Mouse (Mus musculus): ENCODE results near the gene Coasy. TPM values are rescaled to one million over a fixed set of nuclear protein-coding genes. Genes with fewer than 3 reads are reported as not detected.

Coasy gene
- polyA plus RNA-seq, 1 experiment = 34.1 TPM

- no peak overlapping the region for H3K4me3 ChIP-seq (replicated peaks; ENCODE audit: insufficient read depth, low read depth, low read length)
- DNase-seq = peak in 1 of 2 experiments; percentile 11
- TF ChIP-seq POLR2A (IDR thresholded peaks at IDR 0.05; ENCODE audit: borderline replicate concordance, insufficient read depth, low read length) (no peak), CTCF (IDR thresholded peaks at IDR 0.05; ENCODE audit: borderline replicate concordance, insufficient read depth, low read depth, low read length) (no peak)
- H3K27ac ChIP-seq (ENCODE audit: insufficient read depth, low read length) = no peak overlapping the region
- WGBS = 95% methylated on average over 12 of the region's 12 CpGs
- no peaks in the 10 kb centered on the region for H3K27me3 ChIP-seq (ENCODE audit: control insufficient read depth, insufficient read depth, low read length)
- peaks cover 15% of the 10 kb centered on the region; the same call in 1 of the 2 replicates for H3K4me1 ChIP-seq (ENCODE audit: control insufficient read depth, insufficient read depth, low read length)
Measured at GRCm38 (mm10) chr11:101084811-101085210, 2.4 kb downstream of the Coasy start.

GRCm38 (mm10) chr11:101085617-101086322 lies 3.4 kb downstream of the Coasy start:
- Histone ChIP-seq H3K27ac (ENCODE audit: insufficient read depth, low read length) (no peak overlapping the region), H3K4me1 (ENCODE audit: control insufficient read depth, insufficient read depth, low read length) (peaks cover 15% of the 10 kb centered on the region; the same call in 1 of the 2 replicates)
- 86% methylated on average over 18 of the region's 18 CpGs for WGBS

GRCm38 (mm10) chr11:101086323-101086674 lies 3.9 kb downstream of the Coasy start:
- 19% methylated on average over 6 of the region's 6 CpGs for WGBS
- Histone ChIP-seq H3K4me1 (ENCODE audit: control insufficient read depth, insufficient read depth, low read length) (peaks cover 15% of the 10 kb centered on the region; the same call in 1 of the 2 replicates), H3K27me3 (ENCODE audit: control insufficient read depth, insufficient read depth, low read length) (no peaks in the 10 kb centered on the region), H3K4me3 (replicated peaks; ENCODE audit: insufficient read depth, low read depth, low read length) (peak overlapping the region; percentile 71), H3K27ac (ENCODE audit: insufficient read depth, low read length) (no peak overlapping the region)
- TF ChIP-seq CTCF (IDR thresholded peaks at IDR 0.05; ENCODE audit: borderline replicate concordance, insufficient read depth, low read depth, low read length) (no peak), POLR2A (IDR thresholded peaks at IDR 0.05; ENCODE audit: borderline replicate concordance, insufficient read depth, low read length) (no peak)
- DNase-seq = peak; percentile 45 to 52

More at GRCm38 (mm10) chr11:101085617-101086322, 3.4 kb downstream of the Coasy start:
- no peak for TF ChIP-seq CTCF (IDR thresholded peaks at IDR 0.05; ENCODE audit: borderline replicate concordance, insufficient read depth, low read depth, low read length)
- no peak for TF ChIP-seq POLR2A (IDR thresholded peaks at IDR 0.05; ENCODE audit: borderline replicate concordance, insufficient read depth, low read length)
- DNase-seq = peak in 1 of 2 experiments; percentile 12
- Histone ChIP-seq H3K4me3 (replicated peaks; ENCODE audit: insufficient read depth, low read depth, low read length) (no peak overlapping the region), H3K27me3 (ENCODE audit: control insufficient read depth, insufficient read depth, low read length) (no peaks in the 10 kb centered on the region)

- no peaks in the 10 kb centered on the region for H3K27me3 ChIP-seq (ENCODE audit: control insufficient read depth, insufficient read depth, low read length)
- DNase-seq = peak; percentile 90 to 92
- peaks cover 15% of the 10 kb centered on the region; the same call in 1 of the 2 replicates for H3K4me1 ChIP-seq (ENCODE audit: control insufficient read depth, insufficient read depth, low read length)
- peak; percentile 75; the same call in 1 of the 2 replicates for TF ChIP-seq POLR2A (IDR thresholded peaks at IDR 0.05; ENCODE audit: borderline replicate concordance, insufficient read depth, low read length)
- no peak for TF ChIP-seq CTCF (IDR thresholded peaks at IDR 0.05; ENCODE audit: borderline replicate concordance, insufficient read depth, low read depth, low read length)
- 1% methylated on average over 52 of the region's 52 CpGs for WGBS
- H3K27ac ChIP-seq (ENCODE audit: insufficient read depth, low read length) = peak within 1 kb of the TSS; percentile 30
- peak within 1 kb of the TSS; percentile 71 for H3K4me3 ChIP-seq (replicated peaks; ENCODE audit: insufficient read depth, low read depth, low read length)
Measured at GRCm38 (mm10) chr11:101086756-101087681, 4.7 kb downstream of the Coasy start, which contains the start of gene Mlx. Gene Mlx, plus strand, starts transcription at chr11:101087277.

- 0 out of 2 replicates have a peak overlapping the region, but pooled peaks have one; percentile 6 for H3K27ac ChIP-seq (ENCODE audit: insufficient read depth, low read length)
- WGBS = under 1% methylated on average over 8 of the region's 8 CpGs
Measured at GRCm38 (mm10) chr11:101087682-101088055, 5.3 kb downstream of the Coasy start.

GRCm38 (mm10) chr11:101089931-101090330 lies 7.6 kb downstream of the Coasy start:
- TF ChIP-seq POLR2A (IDR thresholded peaks at IDR 0.05; ENCODE audit: borderline replicate concordance, insufficient read depth, low read length) (no peak), CTCF (IDR thresholded peaks at IDR 0.05; ENCODE audit: borderline replicate concordance, insufficient read depth, low read depth, low read length) (no peak)
- Histone ChIP-seq H3K27me3 (ENCODE audit: control insufficient read depth, insufficient read depth, low read length) (no peaks in the 10 kb centered on the region), H3K27ac (ENCODE audit: insufficient read depth, low read length) (no peak overlapping the region), H3K4me3 (replicated peaks; ENCODE audit: insufficient read depth, low read depth, low read length) (no peak overlapping the region), H3K4me1 (ENCODE audit: control insufficient read depth, insufficient read depth, low read length) (peaks cover 10% of the 10 kb centered on the region; the same call in 1 of the 2 replicates)
- 77% methylated on average over 1 of the region's 1 CpGs for WGBS
- peak in 1 of 2 experiments; percentile 15 for DNase-seq

More at GRCm38 (mm10) chr11:101087682-101088055, 5.3 kb downstream of the Coasy start:
- peak overlapping the region; percentile 71 for H3K4me3 ChIP-seq (replicated peaks; ENCODE audit: insufficient read depth, low read depth, low read length)
- H3K4me1 ChIP-seq (ENCODE audit: control insufficient read depth, insufficient read depth, low read length) = peaks cover 15% of the 10 kb centered on the region; the same call in 1 of the 2 replicates
- H3K27me3 ChIP-seq (ENCODE audit: control insufficient read depth, insufficient read depth, low read length) = no peaks in the 10 kb centered on the region
- TF ChIP-seq POLR2A (IDR thresholded peaks at IDR 0.05; ENCODE audit: borderline replicate concordance, insufficient read depth, low read length) (no peak), CTCF (IDR thresholded peaks at IDR 0.05; ENCODE audit: borderline replicate concordance, insufficient read depth, low read depth, low read length) (no peak)
- DNase-seq = peak in 1 of 2 experiments; percentile 41

- TF ChIP-seq CTCF (IDR thresholded peaks at IDR 0.05; ENCODE audit: borderline replicate concordance, insufficient read depth, low read depth, low read length) (no peak), POLR2A (IDR thresholded peaks at IDR 0.05; ENCODE audit: borderline replicate concordance, insufficient read depth, low read length) (no peak)
- H3K4me3 ChIP-seq (replicated peaks; ENCODE audit: insufficient read depth, low read depth, low read length) = peak overlapping the region; percentile 56
- no peaks in the 10 kb centered on the region for H3K27me3 ChIP-seq (ENCODE audit: control insufficient read depth, insufficient read depth, low read length)
- H3K4me1 ChIP-seq (ENCODE audit: control insufficient read depth, insufficient read depth, low read length) = no peaks in the 10 kb centered on the region
- DNase-seq = no peak
- H3K27ac ChIP-seq (ENCODE audit: insufficient read depth, low read length) = no peak overlapping the region
- under 1% methylated on average over 18 of the region's 18 CpGs for WGBS
Measured at GRCm38 (mm10) chr11:101094930-101095313, 12.6 kb downstream of the Coasy start.

All from cerebellum, adult 2 months (tissue).